Mouse (Mus musculus) retina, embryonic 14.5 days (tissue): ENCODE data around the gene Nectin2.

Source experiments
- DNase-seq: peaks from one replicate; pipeline ENCODE4 v3.0.0-alpha.2; 2015; ENCODE audit warnings: low spot score

The Nectin2 gene

DNA sequence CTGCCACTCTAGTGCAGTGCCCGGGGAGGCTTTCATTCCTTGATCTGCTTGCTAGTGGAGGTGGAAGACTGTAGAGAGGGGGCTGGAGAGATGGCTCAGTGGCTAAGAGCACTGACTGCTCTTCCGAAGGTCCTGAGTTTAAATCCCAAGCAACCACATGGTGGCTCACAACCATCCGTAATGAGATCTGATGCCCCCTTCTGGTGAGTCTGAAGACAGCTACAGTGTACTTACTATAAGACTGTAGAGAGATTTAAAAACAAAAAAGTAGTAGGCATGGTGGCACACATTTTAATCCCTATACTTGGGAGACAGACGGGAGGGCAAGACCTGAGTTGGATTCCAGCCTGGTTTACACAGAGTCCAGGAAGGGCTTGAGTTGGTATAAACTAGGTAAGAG lies 37.9 kb downstream of the Nectin2 start:
- peak; percentile 58 for DNase-seq

GRCm38 (mm10) chr7:19710650-19711049 lies 39.6 kb downstream of the Nectin2 start:
- no peak for DNase-seq

- DNase-seq: no peak
Observed at GRCm38 (mm10) chr7:19705271-19705670, 45.0 kb downstream of the Nectin2 start.

GRCm38 (mm10) chr7:19704475-19704874 lies 45.8 kb downstream of the Nectin2 start:
- DNase-seq: no peak

GRCm38 (mm10) chr7:19702859-19703555 lies 47.3 kb downstream of the Nectin2 start:
- no peak for DNase-seq

DNA sequence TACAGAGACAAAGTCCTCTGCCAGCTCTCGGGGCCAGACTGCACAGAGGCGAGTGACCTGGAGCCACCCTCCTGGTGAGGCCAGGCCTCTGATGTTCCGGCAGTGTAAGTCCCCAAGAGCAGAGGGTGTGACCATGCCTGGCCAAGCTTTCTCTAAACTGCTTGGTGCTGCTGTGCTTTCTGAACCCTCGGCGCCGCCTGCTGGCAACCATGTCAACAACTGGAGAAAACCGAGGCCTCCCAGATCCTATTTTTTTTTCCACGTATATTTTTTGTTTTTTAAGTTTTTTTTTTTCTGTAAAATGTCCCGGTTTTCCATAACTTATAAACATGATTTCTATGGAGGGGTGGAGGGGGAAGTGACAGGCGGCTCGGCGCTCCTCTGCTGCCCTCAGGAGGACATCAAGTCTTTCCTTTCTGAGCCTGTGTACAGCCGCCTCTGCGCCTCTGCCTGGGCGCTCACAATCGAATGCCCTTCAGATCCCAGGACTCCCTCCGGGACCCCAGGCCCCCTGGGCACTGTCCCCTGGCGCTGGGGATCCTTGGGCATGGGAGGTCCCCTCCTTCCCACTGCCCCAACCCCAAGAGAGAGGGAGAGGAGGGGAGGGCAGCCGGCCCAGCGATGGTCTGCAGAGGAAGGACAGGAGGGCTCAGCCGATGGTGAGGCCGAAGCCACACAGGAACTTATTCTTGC lies 49.1 kb downstream of the Nectin2 start:
- peak; percentile 81 for DNase-seq

DNA sequence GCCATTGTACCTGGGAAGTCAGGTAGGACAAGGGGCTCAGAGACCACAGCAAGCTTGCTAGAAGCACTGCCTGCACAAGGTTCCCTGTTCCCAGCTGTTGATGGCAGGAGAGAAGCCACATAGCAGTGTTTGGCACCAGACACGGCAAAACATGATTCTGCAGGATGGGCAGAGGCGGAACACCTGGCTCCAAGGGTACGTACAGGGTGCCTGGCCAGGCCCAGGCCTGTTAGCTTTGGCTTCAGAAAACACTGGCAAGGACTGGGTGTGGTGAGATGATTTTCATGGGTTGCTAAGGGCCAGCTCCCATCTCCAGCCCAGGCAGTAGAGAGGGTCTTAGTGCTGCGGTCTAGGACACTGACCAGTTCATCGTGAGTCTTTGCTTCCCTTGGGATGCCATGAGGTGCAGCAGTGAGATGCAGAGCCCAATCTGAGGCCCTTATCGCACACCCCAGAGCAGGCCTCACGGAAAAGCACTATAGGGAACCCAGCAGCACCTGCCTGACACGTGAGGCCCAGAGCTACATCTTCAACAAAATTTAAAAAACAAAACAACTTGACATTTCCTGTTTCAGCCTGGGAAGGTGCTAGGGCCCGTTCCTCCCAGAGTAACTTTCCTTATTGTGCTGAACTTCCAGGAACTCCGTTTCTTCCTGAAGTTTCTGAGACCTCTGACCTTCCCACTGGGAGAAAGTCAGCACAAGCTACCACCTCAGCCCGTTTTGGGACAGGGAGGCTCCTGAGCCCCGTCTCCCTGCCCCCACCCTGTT lies 49.8 kb downstream of the Nectin2 start:
- no peak for DNase-seq

GRCm38 (mm10) chr7:19699827-19700148 lies 50.5 kb downstream of the Nectin2 start:
- DNase-seq: no peak

DNA sequence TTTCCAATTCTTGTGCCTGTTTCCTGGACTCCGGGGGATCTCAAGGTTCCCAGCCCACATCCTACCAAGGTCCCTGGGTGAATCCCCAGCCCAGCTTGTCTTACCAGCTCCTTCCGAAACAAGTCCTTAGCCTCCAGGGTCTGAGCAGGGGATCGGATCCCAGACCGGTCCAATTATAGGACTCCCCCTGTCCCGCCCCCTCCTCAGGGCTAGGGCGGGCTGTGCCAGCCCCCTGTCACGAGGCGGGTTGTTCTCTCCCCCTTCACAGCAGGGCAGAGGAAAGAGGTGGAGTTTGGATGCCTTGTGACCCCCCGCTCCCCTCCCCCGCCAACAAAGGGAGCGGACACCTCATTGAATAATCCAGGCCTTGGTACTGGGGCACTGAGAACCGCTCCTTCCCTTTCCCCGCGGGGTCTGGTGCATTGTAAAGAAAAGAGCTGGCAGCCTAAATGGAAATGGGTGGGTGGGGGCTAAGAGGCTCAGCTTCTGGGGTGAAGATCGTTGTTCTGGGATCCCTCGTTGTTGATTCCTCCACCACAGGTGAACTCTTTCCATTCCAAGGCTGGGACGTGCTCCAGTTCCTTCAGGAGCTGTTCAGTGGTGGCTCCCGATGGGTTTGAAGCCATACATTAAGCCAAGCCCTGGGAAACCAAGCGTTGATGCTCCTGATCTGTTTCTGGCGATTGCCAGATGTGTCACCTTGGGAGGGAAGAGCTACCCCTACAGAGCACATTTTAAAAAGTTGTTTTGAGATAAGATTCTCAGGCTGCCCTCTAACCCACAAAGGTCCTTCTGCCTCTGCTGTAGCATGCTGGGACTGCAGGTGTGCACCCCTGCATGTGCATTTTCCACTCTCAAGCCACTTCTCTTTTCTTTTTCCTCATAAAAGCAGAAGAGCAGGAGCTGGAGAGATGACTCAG lies 51.1 kb downstream of the Nectin2 start, which contains the start of gene Apoe:
Gene Apoe (minus strand): TSS at position 282 of the 920 bp plus-strand sequence.
- peak; percentile 49 for DNase-seq

GRCm38 (mm10) chr7:19697949-19698906 lies 52.1 kb downstream of the Nectin2 start:
- peak; percentile 61 for DNase-seq

- DNase-seq: no peak
Observed at GRCm38 (mm10) chr7:19696336-19696873, 53.9 kb downstream of the Nectin2 start.

DNA sequence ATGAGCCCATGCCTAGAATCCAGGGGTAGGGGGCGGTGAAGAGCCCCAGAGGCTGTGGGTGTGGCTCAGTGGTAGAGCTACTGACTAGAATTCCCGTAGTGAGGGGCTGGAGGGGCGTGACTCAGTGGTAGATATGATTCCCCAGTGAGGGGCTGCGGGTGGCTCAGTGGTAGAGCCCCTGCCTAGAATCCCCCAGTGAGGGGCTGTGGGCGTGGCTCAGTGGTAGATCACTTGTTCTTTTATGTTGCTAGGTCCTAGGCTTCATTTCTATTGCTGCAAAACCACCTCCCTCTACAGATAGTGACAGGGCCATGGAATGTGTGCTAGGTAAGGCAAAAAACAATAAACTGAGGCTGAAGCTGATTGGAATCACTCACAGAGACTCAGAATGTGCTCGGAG lies 54.4 kb downstream of the Nectin2 start:
- DNase-seq: no peak

- DNase-seq: no peak
Observed at GRCm38 (mm10) chr7:19695213-19695594, 55.1 kb downstream of the Nectin2 start.

DNA sequence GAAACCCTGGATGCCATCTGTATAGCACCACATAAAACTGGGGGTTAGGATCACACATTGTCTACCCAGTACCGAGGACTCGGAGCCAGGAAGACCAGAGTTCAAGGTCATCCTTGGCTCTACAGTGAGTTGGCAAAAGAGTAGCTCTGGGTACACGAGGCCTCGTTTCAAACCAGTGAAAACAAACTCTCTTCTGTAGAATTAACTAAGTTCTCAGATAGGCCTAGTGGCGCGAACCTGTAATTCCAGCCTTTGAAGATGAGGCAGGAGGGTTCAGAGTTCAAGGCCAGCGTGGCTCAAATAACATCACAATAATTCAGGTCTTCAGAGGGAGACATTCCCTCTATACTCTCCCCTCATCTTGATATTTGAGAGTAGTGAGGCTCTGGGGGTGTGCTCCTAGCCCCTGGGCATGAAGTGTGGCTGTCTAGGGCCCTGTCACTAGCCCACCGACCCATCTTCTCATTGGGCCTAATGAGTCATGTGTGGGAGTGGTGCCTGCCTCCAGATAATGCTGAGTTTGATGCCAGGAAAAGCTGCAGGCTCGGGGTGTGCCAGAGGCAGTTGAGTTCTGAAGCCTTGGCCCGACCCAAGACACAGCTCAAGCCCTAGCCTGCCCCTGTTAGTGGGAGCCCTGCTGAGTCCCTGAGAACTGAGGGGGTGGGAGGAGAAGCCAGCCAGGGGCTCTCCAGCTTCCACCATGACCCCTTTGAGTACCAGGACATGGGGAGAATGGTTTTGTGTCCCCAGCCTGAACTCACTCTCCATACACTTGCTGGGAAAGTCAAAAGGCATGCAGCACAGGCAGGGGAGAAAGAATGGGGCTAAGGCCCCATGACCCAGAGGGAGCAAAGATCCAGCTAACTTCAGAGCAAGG lies 55.7 kb downstream of the Nectin2 start:
- no peak for DNase-seq

DNA sequence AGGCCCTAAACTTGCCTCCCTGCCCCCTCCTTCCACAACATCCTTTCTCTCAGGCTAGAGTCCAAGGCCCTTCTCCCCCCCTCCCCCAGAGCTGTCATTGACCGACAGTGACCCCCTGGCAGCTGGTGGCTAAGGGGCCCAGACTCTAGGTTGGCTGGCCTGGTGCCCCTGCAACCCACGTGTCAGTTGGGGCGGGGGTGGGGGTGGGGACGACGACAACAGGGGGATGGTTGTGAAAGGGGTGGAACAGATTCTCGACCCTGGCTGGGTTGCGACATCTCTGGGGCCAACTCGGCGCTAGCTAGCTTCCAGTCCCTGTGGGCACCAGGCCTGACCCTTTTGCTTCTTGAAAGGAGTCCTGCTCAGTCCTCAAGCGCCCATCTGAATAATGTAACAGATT lies 56.9 kb downstream of the Nectin2 start:
- peak; percentile 66 for DNase-seq

- DNase-seq: no peak
Observed at GRCm38 (mm10) chr7:19691873-19692865, 58.1 kb downstream of the Nectin2 start, which contains the start of gene Apoc1. Apoc1 (minus strand) TSS chr7:19692660.

DNA sequence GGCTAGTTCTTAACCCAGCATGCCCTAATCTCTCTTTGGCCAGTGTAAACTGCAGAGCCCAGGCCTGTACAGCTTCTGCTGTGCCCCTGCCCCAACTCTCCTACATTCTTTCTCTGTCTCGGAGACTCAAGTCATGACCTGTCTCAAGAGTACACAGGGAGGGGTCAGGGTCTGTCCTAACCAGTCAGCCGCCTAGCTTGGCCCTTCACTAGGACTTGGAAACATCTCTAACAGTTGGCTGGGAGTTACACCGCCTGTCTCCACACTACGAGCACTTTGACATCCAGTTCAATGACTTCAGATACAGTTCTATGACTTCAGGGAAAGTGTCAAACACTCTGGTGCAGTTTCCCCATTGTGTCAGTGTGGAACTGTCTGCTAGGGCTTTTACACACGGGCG lies 58.8 kb downstream of the Nectin2 start:
- no peak for DNase-seq

DNA sequence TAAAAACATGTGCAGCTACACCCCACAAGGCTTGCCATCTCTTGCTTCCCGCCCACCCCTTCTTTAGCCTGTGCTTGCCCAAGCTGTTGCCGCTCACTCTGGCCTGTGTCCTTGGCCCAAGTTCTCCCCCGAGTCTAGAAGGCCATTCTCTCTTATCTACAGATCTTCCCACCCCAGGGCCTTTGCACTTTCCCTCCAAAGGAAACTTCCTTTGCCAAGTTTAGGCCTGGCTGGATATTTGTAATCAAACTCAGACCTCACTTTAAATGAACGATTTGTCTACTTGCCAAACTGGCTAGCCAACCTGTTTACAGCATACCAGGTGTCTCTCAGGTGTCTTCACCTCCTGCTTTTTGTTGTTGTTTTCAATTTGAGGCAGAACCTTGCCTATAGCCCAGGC lies 59.4 kb downstream of the Nectin2 start:
- no peak for DNase-seq
